Mouse (Mus musculus) activated CD4-positive, CD25-positive, alpha-beta regulatory T cell, adult 4 months (primary cell): ENCODE results near the gene Clec2g. TPM values are rescaled to one million over a fixed set of nuclear protein-coding genes. Genes with fewer than 3 reads are reported as not detected.

Experiments used
- ATAC-seq: one replicate; pipeline ENCODE4 v1.8.0; 2017
- polyA plus RNA-seq, 2 experiments: library from polyadenylated mRNA; unstranded; fragments of 100-300 nt; shearing (Covaris generic); gene quantifications; one replicate each; pipeline ENCODE4 v1.2.1; 2017

Gene Clec2g
- polyA plus RNA-seq, 2 experiments from 2014 or later = 3.7 TPM; not detected in 1

DNA sequence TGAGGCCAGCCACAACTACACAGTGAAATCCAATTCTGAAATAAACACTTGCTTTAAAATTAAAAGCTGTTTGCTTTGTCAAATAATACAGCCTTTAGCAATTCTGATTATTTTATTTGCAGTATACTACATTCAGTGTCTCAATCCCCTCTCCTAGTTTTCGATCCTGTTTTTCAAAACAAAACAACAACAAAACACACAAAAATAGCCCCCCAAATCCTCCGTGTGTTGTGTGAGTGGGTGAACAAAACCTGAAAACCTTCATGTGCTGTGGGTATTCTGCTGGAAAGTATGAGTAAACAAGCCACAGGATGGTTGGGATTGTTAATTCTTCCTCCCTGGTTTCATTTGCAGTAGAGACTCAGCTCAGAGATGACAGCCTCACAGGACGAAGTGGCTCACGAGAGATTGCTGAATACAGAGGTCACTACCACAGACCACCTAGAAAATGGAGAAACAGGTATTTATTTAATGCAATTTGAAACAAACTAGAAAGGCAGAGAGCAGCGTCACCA, 79.6 kb downstream of the Clec2g start:
- no peak for ATAC-seq

DNA sequence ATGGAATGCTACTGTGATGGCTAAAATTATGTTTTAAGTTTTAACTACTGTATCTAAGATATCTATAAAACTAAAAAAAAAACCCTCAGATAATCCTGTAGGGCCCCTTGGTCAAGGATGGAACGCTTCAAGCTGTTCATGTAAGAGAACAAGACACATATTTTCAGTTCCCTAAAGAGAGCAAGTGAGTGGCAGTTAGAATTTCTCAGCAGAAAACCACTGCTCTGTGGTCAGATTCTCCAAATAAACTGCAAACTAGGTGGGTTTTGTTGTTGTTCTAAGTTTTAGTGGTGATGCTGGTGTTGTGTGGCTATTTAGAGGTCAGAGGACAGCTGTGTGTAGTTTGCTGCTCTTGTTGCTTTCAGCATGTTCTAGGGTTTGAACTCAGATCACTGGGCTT, 80.2 kb downstream of the Clec2g start:
- ATAC-seq = no peak

DNA sequence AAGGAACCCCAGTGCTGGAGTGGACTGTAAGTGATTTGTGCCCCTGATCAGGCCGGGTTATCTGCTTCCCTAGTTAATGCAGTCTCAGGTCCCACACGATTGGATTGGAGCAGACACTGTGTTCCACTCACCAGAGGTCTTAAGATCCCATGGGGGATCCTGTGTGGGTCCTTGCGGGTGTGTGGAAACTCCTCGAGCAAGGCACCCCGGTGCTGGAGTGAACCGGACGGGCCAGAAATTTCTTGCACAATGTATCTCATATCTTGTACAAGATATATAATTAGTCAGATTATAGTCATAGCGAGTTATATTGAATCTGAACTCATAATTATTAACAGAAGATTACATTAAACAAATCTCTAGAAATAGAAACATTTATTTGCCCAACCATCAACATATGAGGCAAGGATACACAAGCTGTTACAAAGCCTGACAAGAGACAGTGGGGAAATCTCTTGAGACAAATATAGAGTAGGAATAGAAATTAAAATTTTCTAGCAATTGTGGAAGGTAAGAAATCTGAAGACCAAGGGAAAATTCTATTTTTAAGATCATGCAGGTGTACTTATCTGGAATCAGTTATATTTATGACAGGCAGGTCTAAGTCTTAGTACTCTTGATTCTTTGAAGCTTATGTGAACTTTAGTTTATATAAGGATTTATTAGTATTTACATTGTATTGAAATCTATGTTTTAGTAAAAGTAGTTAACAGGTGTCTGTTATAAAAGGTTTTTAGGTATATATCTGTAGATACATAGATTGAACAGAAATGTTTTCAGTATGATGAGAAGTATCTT, 93.5 kb downstream of the Clec2g start:
- no peak for ATAC-seq

DNA sequence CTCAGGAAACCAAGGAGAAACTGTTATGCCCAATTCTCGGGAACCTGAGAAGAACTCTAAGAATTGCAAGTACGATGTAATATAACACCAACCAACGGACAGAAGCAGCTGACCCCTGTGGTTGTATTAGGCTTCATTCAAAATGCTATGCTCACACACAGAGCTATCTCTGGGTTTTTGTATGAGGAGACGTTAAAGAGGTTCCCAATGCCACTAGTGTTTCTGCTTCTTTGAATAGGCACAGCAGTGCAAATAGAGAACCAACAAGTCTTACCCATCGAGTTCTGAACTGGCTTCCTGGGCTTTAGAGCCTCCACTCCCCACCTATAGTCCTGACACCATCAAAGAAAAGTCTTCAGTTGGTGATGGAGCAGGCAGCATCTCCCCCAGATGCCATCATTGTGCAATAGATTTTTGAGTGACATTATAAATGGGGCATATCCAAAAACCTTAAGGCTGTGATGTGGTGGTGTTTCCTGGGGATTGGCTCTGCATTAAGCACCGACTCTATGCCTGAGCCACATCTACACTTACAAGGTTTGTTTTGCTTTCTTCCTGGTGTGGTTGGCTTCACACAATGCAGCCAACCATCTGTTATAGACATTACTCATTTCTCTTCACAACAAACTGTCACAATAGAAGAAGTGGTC, 96.1 kb downstream of the Clec2g start:
- no peak for ATAC-seq

DNA sequence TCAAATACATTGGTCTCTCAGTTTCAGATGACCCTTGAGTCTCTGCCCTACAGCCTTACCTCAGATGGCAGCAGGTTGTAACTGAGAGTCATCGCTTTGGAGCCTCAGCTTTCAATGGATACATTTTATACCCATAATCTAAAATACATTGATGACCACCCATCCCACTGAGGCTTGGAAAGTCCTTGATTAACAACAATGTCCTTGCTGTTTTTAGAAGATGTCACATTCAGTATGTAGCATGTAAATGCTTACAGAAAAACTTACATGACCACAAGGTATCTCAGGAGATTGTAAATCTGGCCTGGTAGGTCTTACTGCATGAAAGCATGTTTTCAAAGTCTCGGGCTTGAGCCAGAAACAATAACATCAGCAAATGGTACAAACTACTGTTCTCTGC, 96.8 kb downstream of the Clec2g start:
- ATAC-seq = no peak

DNA sequence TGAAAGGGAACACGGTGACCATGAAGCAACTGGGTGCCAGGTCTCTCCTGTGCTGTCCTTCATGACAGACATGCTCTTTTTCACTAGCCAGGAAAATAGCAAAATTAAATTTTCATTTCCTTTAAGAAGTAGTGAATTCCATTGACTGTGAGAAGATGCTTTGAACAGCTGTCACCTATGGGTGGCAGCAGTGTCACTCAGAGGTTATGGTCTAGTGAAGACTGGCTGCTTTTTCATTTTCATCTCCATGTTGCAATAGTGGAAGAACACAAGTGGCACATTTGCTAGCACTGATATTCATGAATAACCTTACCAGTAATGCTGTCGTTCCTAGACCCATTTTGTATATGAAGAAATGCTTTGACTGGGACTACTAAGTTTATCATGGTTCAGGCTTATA, 99.2 kb downstream of the Clec2g start:
- ATAC-seq = peak; percentile 46

Other genes with a start within 250 kb of the Clec2g start
- gene Klrb1, start 211.3 kb upstream of the Clec2g start, polyA plus RNA-seq = not detected
- 1 to 10 TPM; 1.5 to 3.8 TPM for gene Klrb1c, start 145.2 kb upstream of the Clec2g start, polyA plus RNA-seq
- not detected for gene Gm44511, start 108.1 kb upstream of the Clec2g start, polyA plus RNA-seq
- not detected for gene Klrb1b, start 108.0 kb upstream of the Clec2g start, polyA plus RNA-seq
- 10 to 100 TPM; 55.9 to 76.5 TPM for gene Clec2i, start 46.8 kb upstream of the Clec2g start, polyA plus RNA-seq
- gene BC035044, start 43.3 kb upstream of the Clec2g start, polyA plus RNA-seq = 1 to 10 TPM; 4.2 to 6.0 TPM
- gene Klrb1f, start 111.5 kb downstream of the Clec2g start, polyA plus RNA-seq = 1 to 10 TPM; 4.8 to 5.5 TPM
- not detected for gene Clec2e, start 166.5 kb downstream of the Clec2g start, polyA plus RNA-seq
- 10 to 100 TPM; 22.9 to 25.2 TPM for gene Clec2d, start 246.2 kb downstream of the Clec2g start, polyA plus RNA-seq